Mouse (Mus musculus) embryonic facial prominence, embryonic 12.5 days (tissue): Measurements from ENCODE around the gene Clstn2. TPM values are rescaled to one million over a fixed set of nuclear protein-coding genes. Genes with fewer than 3 reads are reported as not detected.

Experiments used
- ATAC-seq: fragments of 200-750 bp; cut with Nextera tagmentation; 2 replicates; pipeline ENCODE4 v1.8.0; 2017; ENCODE audit not compliant: insufficient number of reproducible peaks, insufficient read depth, low FRiP score, low TSS enrichment
- H3K27ac ChIP-seq: fragments of 300-500 bp; sonication (generic); 2 replicates; pipeline ENCODE4 v1.5.1; 2016; ENCODE audit warnings: mild to moderate bottlenecking
- H3K27me3 ChIP-seq: fragments of 300-500 bp; sonication (generic); 2 replicates; pipeline ENCODE4 v1.6.1; 2016; ENCODE audit warnings: mild to moderate bottlenecking, moderate library complexity
- H3K36me3 ChIP-seq: fragments of 300-500 bp; sonication (generic); 2 replicates; pipeline ENCODE4 v1.6.1; 2016; ENCODE audit warnings: mild to moderate bottlenecking
- H3K4me1 ChIP-seq: fragments of 300-500 bp; sonication (generic); 2 replicates; pipeline ENCODE4 v1.6.1; 2016
- H3K4me2 ChIP-seq: fragments of 300-500 bp; sonication (generic); replicated peaks from 2 replicates; pipeline ENCODE4 v1.6.1; 2016; ENCODE audit warnings: mild to moderate bottlenecking, moderate library complexity
- H3K4me3 ChIP-seq: fragments of 300-500 bp; sonication (generic); 2 replicates; pipeline ENCODE4 v1.5.1; 2016; ENCODE audit warnings: mild to moderate bottlenecking
- H3K9ac ChIP-seq: fragments of 300-500 bp; sonication (generic); 2 replicates; pipeline ENCODE4 v1.6.1; 2016; ENCODE audit warnings: mild to moderate bottlenecking, moderate library complexity
- H3K9me3 ChIP-seq: fragments of 300-500 bp; sonication (generic); 2 replicates; pipeline ENCODE4 v1.6.1; 2016; ENCODE audit warnings: mild to moderate bottlenecking, moderate library complexity
- whole genome bisulfite sequencing: fragments of 180-500 bp; shearing (Covaris S2); methylation state at CpG from one replicate; pipeline ENCODE4 v1.1.7; 2016; 5-methylcytosine and 5-hydroxymethylcytosine counted together
- polyA plus RNA-seq: library from polyadenylated mRNA; unstranded; fragments of >200 nt; fragmentation: Nextera tagmentation; extraction: Ambion mirVana; gene quantifications from 2 replicates; pipeline ENCODE4 v1.2.1, GENCODE M21; 2016

The Clstn2 gene
- polyA plus RNA-seq, 1 experiment from 2014 or later: 3.5 TPM

GRCm38 (mm10) chr9:97532536-97532935 is 500.4 kb downstream of the Clstn2 start:
- H3K36me3 ChIP-seq: no peaks in the 10 kb centered on the region
- H3K27me3 ChIP-seq: no peaks in the 10 kb centered on the region
- H3K4me3 ChIP-seq: no peak overlapping the region
- H3K27ac ChIP-seq: no peak overlapping the region
- H3K4me2 ChIP-seq: no peak overlapping the region
- no peak for ATAC-seq
- WGBS: 88% methylated on average over 13 of the region's 13 CpGs
- H3K9me3 ChIP-seq: no peaks in the 10 kb centered on the region
- no peak overlapping the region for H3K9ac ChIP-seq
- no peaks in the 10 kb centered on the region for H3K4me1 ChIP-seq

DNA sequence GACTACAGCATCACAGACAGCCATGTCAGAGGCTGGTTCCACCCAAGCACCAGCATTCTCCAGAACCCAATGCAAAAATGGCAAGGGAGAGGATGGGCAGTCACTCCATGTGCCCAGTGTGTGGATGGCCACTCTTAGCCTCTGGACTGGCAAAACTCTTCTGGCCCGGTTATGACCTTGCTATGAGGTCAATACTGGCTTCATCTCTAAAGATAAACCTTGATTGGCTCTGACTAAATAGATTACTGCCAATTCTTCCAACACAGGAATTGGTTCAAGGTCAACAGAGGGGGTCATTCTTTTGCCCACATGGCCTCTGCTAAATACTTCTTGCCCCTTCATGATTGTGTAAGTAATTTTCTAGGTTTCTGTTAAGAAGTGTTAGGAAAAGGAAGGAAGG is 505.1 kb downstream of the Clstn2 start:
- no peaks in the 10 kb centered on the region for H3K27me3 ChIP-seq
- no peak overlapping the region for H3K9ac ChIP-seq
- no peaks in the 10 kb centered on the region for H3K9me3 ChIP-seq
- ATAC-seq: no peak
- no peak overlapping the region for H3K4me2 ChIP-seq
- H3K4me1 ChIP-seq: no peaks in the 10 kb centered on the region
- H3K4me3 ChIP-seq: no peak overlapping the region
- 86% methylated on average over 1 of the region's 1 CpGs for WGBS
- H3K36me3 ChIP-seq: no peaks in the 10 kb centered on the region
- H3K27ac ChIP-seq: no peak overlapping the region

DNA sequence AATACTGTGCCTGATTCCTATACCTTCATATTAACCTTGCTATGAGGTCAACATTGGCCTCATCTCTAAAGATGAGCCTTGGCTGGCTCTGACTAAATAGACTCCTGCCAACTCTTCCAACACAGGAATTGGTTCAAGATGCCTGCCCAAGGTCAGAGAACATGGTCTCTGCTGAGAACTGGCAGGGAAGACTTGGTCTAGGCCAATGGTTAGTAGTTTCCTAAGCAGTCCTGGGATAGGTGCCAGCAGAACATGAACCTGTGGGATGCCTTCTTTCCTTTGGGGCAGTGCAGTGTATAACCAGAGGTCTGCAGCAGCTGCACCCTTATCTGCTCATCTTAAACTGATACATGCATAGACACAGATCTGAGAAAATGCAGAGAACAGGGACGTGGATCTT is 505.7 kb downstream of the Clstn2 start:
- Histone ChIP-seq H3K36me3 (no peaks in the 10 kb centered on the region), H3K27ac (no peak overlapping the region), H3K4me3 (no peak overlapping the region), H3K9me3 (no peaks in the 10 kb centered on the region), H3K4me1 (no peaks in the 10 kb centered on the region), H3K27me3 (no peaks in the 10 kb centered on the region), H3K4me2 (no peak overlapping the region), H3K9ac (no peak overlapping the region)
- 71% methylated on average over 1 of the region's 1 CpGs for WGBS
- no peak for ATAC-seq

GRCm38 (mm10) chr9:97525563-97525962 is 507.4 kb downstream of the Clstn2 start:
- Histone ChIP-seq H3K4me1 (no peaks in the 10 kb centered on the region), H3K4me2 (no peak overlapping the region), H3K36me3 (no peaks in the 10 kb centered on the region), H3K27ac (no peak overlapping the region), H3K27me3 (no peaks in the 10 kb centered on the region), H3K4me3 (no peak overlapping the region), H3K9me3 (no peaks in the 10 kb centered on the region), H3K9ac (no peak overlapping the region)
- no peak for ATAC-seq
- 93% methylated on average over 3 of the region's 3 CpGs for WGBS

DNA sequence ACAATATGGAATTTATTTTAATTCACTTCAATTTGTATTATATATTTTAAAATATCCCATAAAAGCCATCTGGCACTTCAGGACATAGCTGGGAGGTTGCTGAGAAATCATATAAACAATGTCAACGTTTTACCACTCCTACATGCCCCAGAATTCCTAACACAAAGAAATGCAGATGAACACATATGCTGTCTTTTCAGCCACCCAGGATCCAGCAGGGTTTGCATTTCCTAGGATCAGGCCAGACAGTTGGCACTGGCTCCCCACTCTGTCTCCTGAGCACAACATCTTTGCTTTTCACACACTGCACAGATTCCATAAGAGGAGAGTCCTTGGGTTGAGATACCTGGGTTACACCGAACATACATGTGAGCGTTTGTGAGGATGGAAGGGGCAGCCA is 508.1 kb downstream of the Clstn2 start:
- H3K4me1 ChIP-seq: no peaks in the 10 kb centered on the region
- H3K27ac ChIP-seq: no peak overlapping the region
- 79% methylated on average over 3 of the region's 3 CpGs for WGBS
- no peak for ATAC-seq
- no peak overlapping the region for H3K4me2 ChIP-seq
- H3K9me3 ChIP-seq: no peaks in the 10 kb centered on the region
- H3K4me3 ChIP-seq: no peak overlapping the region
- H3K9ac ChIP-seq: no peak overlapping the region
- H3K36me3 ChIP-seq: no peaks in the 10 kb centered on the region
- H3K27me3 ChIP-seq: no peaks in the 10 kb centered on the region

DNA sequence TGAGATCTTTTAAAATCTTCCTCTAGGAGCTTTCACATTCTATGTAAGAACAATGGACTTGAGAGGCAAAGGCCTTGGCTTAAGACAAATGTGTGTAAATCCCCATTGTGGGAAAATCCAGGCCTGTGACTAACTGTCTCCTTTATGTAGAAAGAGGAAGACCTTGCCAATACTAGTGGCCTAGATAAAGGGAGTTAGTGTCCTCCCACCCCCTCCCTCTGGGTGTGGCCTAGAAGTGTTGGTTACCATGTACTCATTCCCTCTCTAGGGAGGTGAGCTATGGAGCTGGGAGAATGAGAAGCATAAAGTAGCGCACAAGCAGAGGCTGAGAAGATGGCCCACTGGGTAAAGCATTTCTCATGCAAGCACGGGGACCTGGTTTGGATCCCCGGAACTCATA is 512.2 kb downstream of the Clstn2 start:
- WGBS: 88% methylated on average over 3 of the region's 3 CpGs

DNA sequence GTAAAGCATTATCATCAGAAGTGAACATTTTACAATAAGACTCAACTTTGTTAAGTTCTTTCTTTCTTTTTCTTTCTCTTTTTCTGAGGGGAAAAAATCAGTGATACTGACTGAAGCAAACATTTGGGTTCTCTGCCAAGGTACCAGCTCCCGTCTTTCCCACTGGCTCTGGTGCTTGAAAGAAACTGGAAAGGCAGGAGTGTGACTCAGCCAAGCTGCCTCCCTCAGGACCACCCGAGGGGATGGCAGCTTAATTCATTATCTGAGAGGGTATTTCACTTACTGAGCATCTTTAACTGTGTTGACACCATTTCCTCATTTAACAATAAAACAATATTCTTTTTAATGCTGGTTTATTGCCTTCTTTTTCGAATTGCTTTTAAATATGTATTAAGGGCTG is 516.0 kb downstream of the Clstn2 start:
- Histone ChIP-seq H3K9ac (no peak overlapping the region), H3K9me3 (no peaks in the 10 kb centered on the region), H3K4me3 (no peak overlapping the region), H3K27me3 (no peaks in the 10 kb centered on the region), H3K36me3 (no peaks in the 10 kb centered on the region), H3K4me2 (no peak overlapping the region), H3K4me1 (no peaks in the 10 kb centered on the region), H3K27ac (no peak overlapping the region)
- no peak for ATAC-seq
- 64% methylated on average over 3 of the region's 3 CpGs for WGBS

More for the DNA sequence above, 512.2 kb downstream of the Clstn2 start:
- Histone ChIP-seq H3K4me2 (no peak overlapping the region), H3K4me1 (no peaks in the 10 kb centered on the region), H3K27ac (no peak overlapping the region), H3K9me3 (no peaks in the 10 kb centered on the region), H3K4me3 (no peak overlapping the region), H3K36me3 (no peaks in the 10 kb centered on the region), H3K9ac (no peak overlapping the region), H3K27me3 (no peaks in the 10 kb centered on the region)
- ATAC-seq: no peak

DNA sequence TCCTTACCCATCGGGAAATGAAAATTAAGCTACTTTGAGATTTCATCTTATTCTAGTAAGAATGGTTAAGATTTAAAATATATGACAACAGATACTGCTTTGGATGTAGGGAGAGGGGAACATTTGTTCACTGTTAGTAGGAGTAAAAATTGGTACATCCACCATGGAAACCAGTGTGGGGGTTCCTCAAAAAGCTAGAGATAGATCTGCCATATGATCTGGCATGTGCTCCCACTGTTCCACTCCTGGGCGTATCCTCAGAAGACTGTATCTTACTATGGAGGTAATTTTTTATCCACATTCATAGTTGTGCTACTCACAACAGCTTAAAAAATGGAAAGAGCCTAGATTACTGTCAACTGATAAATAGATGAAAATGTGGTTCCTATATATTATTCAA is 518.3 kb downstream of the Clstn2 start:
- H3K4me3 ChIP-seq: no peak overlapping the region
- 91% methylated on average over 2 of the region's 2 CpGs for WGBS
- ATAC-seq: no peak
- no peak overlapping the region for H3K27ac ChIP-seq
- no peaks in the 10 kb centered on the region for H3K4me1 ChIP-seq
- no peaks in the 10 kb centered on the region for H3K36me3 ChIP-seq
- H3K9ac ChIP-seq: no peak overlapping the region
- H3K27me3 ChIP-seq: no peaks in the 10 kb centered on the region
- H3K4me2 ChIP-seq: no peak overlapping the region
- no peaks in the 10 kb centered on the region for H3K9me3 ChIP-seq

DNA sequence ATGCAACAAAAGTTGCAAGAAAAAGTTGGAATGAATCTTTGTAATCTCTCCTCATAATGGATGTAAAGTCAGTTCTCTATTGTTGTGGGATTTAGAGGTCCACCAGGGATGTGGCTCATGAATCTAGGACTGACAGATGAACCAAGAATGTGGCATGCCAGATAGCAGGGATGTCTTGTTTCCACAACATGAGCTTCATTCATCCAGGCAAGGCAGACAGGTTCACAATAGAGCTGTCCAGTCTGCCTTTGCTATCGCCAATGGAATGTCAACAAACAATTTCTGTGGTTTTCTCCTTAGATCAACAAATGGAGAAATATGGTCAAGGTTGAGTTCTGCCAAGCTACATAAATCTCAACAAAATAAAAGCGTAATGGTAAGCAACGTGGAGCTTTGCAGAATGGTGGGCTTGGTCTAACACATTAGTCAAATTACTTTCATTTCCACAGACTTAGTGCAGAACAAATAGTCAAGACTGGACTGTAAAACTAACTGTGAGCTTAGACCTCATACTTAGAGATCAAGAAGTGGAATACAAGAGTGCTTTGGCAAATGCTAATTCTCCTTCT is 520.6 kb downstream of the Clstn2 start:
- Histone ChIP-seq H3K4me2 (no peak overlapping the region), H3K27ac (no peak overlapping the region), H3K36me3 (no peaks in the 10 kb centered on the region), H3K9me3 (no peaks in the 10 kb centered on the region), H3K27me3 (no peaks in the 10 kb centered on the region), H3K4me3 (no peak overlapping the region), H3K9ac (no peak overlapping the region), H3K4me1 (no peaks in the 10 kb centered on the region)
- ATAC-seq: no peak
- 76% methylated on average over 3 of the region's 3 CpGs for WGBS

- no peak for ATAC-seq
- no peak overlapping the region for H3K4me2 ChIP-seq
- H3K4me1 ChIP-seq: no peaks in the 10 kb centered on the region
- no peaks in the 10 kb centered on the region for H3K9me3 ChIP-seq
- H3K4me3 ChIP-seq: no peak overlapping the region
- no peak overlapping the region for H3K27ac ChIP-seq
- H3K27me3 ChIP-seq: no peaks in the 10 kb centered on the region
- H3K9ac ChIP-seq: no peak overlapping the region
- 67% methylated on average over 4 of the region's 4 CpGs for WGBS
- no peaks in the 10 kb centered on the region for H3K36me3 ChIP-seq
These were observed 531.6 kb downstream of the Clstn2 start for GRCm38 (mm10) chr9:97501416-97501815.

GRCm38 (mm10) chr9:97495056-97495455 is 537.9 kb downstream of the Clstn2 start:
- no peak for ATAC-seq
- H3K9ac ChIP-seq: no peak overlapping the region
- no peak overlapping the region for H3K4me2 ChIP-seq
- H3K27ac ChIP-seq: no peak overlapping the region
- H3K9me3 ChIP-seq: no peaks in the 10 kb centered on the region
- H3K4me3 ChIP-seq: no peak overlapping the region
- 93% methylated on average over 6 of the region's 6 CpGs for WGBS
- no peaks in the 10 kb centered on the region for H3K4me1 ChIP-seq
- H3K36me3 ChIP-seq: no peaks in the 10 kb centered on the region
- no peaks in the 10 kb centered on the region for H3K27me3 ChIP-seq

DNA sequence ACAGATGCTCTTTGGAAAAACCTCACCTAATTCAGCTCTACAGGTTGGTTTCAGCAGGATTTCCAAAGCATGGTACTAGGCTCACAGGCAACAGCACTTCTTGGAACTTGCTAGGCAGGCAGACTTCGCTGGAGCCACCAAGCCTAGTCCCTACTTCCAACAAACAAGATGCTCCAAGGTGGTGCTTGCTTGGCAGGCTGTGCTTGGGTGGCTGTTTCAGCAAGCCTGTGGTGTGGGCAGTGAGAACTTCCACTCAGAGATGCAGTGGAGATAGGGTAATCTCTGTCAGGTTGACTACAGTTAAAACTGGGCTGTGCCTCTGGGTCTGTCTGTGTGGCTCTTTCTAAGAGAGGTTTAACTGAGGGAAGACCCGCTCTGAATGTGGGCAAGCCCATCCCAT is 541.4 kb downstream of the Clstn2 start:
- no peak overlapping the region for H3K27ac ChIP-seq
- H3K36me3 ChIP-seq: no peaks in the 10 kb centered on the region
- 85% methylated on average over 2 of the region's 2 CpGs for WGBS
- H3K9ac ChIP-seq: no peak overlapping the region
- no peak overlapping the region for H3K4me3 ChIP-seq
- H3K4me2 ChIP-seq: no peak overlapping the region
- H3K9me3 ChIP-seq: no peaks in the 10 kb centered on the region
- H3K27me3 ChIP-seq: no peaks in the 10 kb centered on the region
- no peak for ATAC-seq
- H3K4me1 ChIP-seq: no peaks in the 10 kb centered on the region
